Mouse (Mus musculus) embryonic fibroblast, embryonic 13.5 days (primary cell): ENCODE results near the gene Ccndbp1.

ENCODE experiments used
- CTCF ChIP-seq: IDR thresholded peaks from 2 replicates; pipeline ENCODE4 v1.5.1; 2011; ENCODE audit warnings: mild to moderate bottlenecking, control low read depth, low read length, moderate library complexity, borderline replicate concordance; ENCODE audit not compliant: insufficient read depth
- POLR2A ChIP-seq: IDR thresholded peaks from 2 replicates; pipeline ENCODE4 v1.6.1; 2011; ENCODE audit warnings: low read depth, mild to moderate bottlenecking, control low read depth, low read length, moderate library complexity

DNA sequence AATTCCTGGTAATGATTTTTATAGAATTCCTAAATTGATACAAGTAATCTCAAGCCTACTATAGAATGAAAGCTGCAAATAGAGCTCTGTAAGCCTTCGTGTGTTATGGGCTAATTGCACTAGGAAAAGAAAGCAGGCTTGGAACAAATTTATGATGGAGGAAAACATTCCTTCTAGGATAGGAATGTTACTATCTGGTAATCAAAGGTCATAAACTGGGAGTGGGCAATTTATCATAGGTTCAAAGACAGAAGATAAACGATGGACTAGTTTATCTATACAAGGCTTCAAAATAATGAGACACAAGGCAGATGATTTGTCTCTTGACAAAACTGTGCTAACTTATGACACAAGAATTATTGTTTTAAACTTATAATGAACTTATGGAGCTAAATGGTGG is 53.1 kb downstream of the Ccndbp1 start:
- TF ChIP-seq CTCF (no peak), POLR2A (no peak)
